Comparison of ENCODE assay signal across 8 mouse cellular contexts in the genomic region with DNA sequence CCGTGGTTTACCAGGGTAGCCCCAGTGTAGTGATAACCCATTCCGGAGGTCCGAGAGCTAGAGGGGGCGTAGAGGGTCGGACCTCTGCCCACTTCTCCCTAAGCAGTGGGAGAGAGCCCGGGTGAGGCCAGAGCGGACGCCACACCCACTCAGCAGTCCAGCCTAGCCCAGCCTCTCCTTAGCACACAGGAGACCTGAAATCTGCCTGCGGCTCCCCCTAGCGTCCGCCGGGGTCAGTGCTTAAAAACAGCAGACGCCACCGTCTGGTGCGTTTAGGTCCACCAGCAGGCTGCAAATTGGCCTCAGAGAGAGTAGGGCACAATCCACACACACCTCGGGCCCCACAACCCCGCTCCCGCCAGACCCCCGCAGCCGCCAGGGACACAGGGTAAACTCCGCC. TPM values are rescaled to one million over a fixed set of nuclear protein-coding genes. Genes with fewer than 3 reads are reported as not detected.
DNase-seq lines count a peak whose midpoint lies in the region; ATAC-seq and TF ChIP-seq lines count a peak whose summit lies in the region.

No protein-coding gene starts in this region.

- DNase-seq in Patski (ENCODE audit: low read depth, low spot score), result no peak
- peak; percentile 92 to 94 for DNase-seq in cerebellum, postnatal 25 days
- peak; percentile 89 to 90 for DNase-seq in frontal cortex, postnatal 36 days (ENCODE audit: low spot score in 2 of 2)
- DNase-seq in left cerebral cortex, adult 11 months (ENCODE audit: low spot score), result peak; percentile 84
- peak; percentile 93 to 94 for DNase-seq in lung, postnatal 4 days
- peak; percentile 78 for DNase-seq in retina, postnatal 7 days (ENCODE audit: low read depth, low spot score)
- peak; percentile 85 to 86 for DNase-seq in urinary bladder, adult 18-20 months (ENCODE audit: low spot score in 2 of 2)

- 1% methylated on average over 21 of the region's 21 CpGs for WGBS in hindbrain, embryonic 15.5 days

- peak; percentile 76 for ATAC-seq in Patski
- peak; percentile 66 for ATAC-seq in hindbrain, embryonic 15.5 days (ENCODE audit: low FRiP score, low read depth)

- no peaks in the 10 kb centered on the region for H3K27me3 ChIP-seq in Patski
- H3K27me3 ChIP-seq in hindbrain, embryonic 15.5 days, result no peaks in the 10 kb centered on the region

- CTCF ChIA-PET in Patski (lab: Charles Lee), result interaction anchor here (0.9 to 1.6 kb wide), 3 partner anchors 12 to 56 kb away, joined by 3 to 4 read pairs (median 3); no protein-coding TSS in a partner anchor

- no peak overlapping the region for H3K27ac ChIP-seq in hindbrain, embryonic 15.5 days (replicated peaks)

- no peaks in the 10 kb centered on the region for H3K36me3 ChIP-seq in hindbrain, embryonic 15.5 days

- peaks cover 35% of the 10 kb centered on the region for H3K4me1 ChIP-seq in hindbrain, embryonic 15.5 days (replicated peaks)

- in situ Hi-C loops in Patski (cut with MboI; ENCODE audit: low pct_unique_long_range_greater_than_20kb), result no loop called here

- peak overlapping the region; percentile 31 for H3K4me3 ChIP-seq in hindbrain, embryonic 15.5 days

- peak overlapping the region; percentile 58 for H3K4me2 ChIP-seq in hindbrain, embryonic 15.5 days

- no peak for TF ChIP-seq CTCF in Patski (IDR thresholded peaks at IDR 0.05)

- peak overlapping the region; percentile 36 for H3K9ac ChIP-seq in hindbrain, embryonic 15.5 days

- POLR2A ChIA-PET in Patski (lab: Charles Lee), result no interaction called here

- H3K9me3 ChIP-seq in hindbrain, embryonic 15.5 days, result no peaks in the 10 kb centered on the region

RNA-seq across cellular contexts. Expression of gene Exoc3l4, which starts 3.5 kb away (rescaled TPM):
- polyA plus RNA-seq in Patski (2021), result 8.5 TPM
- 2.2 and 2.9 TPM in 2 replicates for polyA plus RNA-seq in hindbrain, embryonic 15.5 days (2015; fragmentation: Nextera tagmentation; extraction: Ambion mirVana)

RNA-seq across cellular contexts. Expression of gene Lbhd2, which starts 6.7 kb away (rescaled TPM):
- polyA plus RNA-seq in Patski (2021), result not detected
- polyA plus RNA-seq in hindbrain, embryonic 15.5 days (2015; fragmentation: Nextera tagmentation; extraction: Ambion mirVana), result 1.6 and 1.9 TPM in 2 replicates

RNA-seq across cellular contexts. Expression of gene Tnfaip2, which starts 29.0 kb away (rescaled TPM):
- 57.5 TPM for polyA plus RNA-seq in Patski (2021)
- polyA plus RNA-seq in hindbrain, embryonic 15.5 days (2015; fragmentation: Nextera tagmentation; extraction: Ambion mirVana), result 0.49 and 1.6 TPM in 2 replicates

RNA-seq across cellular contexts. Expression of gene Cdc42bpb, which starts 35.8 kb away (rescaled TPM):
- 103 TPM for polyA plus RNA-seq in Patski (2021)
- 41.2 and 42.4 TPM in 2 replicates for polyA plus RNA-seq in hindbrain, embryonic 15.5 days (2015; fragmentation: Nextera tagmentation; extraction: Ambion mirVana)

Comparison
In these comparisons a context has a peak if more than half of its experiments do, and no peak if none do; other contexts are left out.
1. RNA of gene Tnfaip2, which starts 29.0 kb away (polyA plus RNA-seq): 57.5 TPM in Patski (single experiment); 0.49 to 1.6 TPM in hindbrain, embryonic 15.5 days; every median in the first group is over 10 times any median in the second.